Mouse (Mus musculus) frontal cortex, postnatal 25 days (tissue): ENCODE measurements around the gene Card14.

Experiments
- DNase-seq, 2 experiments: peaks; one replicate each; pipeline ENCODE4 v3.0.0; 2022; ENCODE audit warnings: low spot score in 2 of 2

Card14 gene

DNA sequence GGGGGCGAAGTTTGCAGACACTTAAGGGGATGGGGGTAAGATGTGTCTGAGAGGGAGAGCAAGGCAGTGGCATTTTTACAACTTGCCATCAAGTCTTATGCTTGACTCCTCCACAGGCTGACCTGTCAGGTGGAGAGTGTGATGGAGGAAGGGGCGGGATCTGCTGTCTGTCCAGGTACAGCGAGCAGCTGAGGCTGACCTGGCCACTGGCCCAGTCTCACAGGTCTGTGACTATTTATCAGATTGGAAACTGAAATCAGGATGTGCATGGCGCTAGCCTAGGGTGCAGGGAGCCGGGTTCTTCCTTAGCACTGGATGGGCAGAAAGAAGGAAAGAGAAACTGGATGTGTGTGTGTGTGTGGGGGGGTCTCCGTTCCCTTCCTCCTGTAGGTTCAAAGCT, 86.6 kb downstream of the Card14 start:
- DNase-seq: no peak
